Mouse (Mus musculus): ENCODE measurements at regions not wholly inside any gene's neighbourhood (a gene's known extent, or its start where the extent isn't known, plus 50 kb on each side); places are given as distances from the start of the nearest gene placed in this dataset.

GRCm38 (mm10) chr1:90454263-90454662, 148.5 kb upstream of the Cops8 start:
- DNase-seq (ENCODE audit: low spot score), result no peak

DNA sequence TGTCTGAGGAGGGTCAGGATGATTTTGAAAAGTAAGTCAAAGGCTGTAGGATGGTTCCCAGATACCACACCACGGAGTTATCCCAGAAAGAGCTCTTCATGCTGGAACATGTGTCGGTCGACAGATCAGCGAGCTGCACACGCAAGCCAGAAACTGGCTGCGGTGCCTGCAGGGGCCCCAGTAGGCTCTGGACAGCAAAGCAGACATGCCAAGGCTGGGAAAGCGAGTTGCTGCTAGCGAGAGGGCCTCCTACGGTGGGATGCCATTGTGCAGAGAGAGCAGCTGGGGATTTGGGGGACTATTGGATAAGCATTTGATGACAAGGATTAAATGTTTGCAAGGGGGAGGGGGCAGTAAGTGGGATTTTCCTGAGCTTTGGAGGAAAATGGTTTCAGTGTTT, 145.4 kb upstream of the Cops8 start:
- DNase-seq (ENCODE audit: low spot score), result no peak

DNA sequence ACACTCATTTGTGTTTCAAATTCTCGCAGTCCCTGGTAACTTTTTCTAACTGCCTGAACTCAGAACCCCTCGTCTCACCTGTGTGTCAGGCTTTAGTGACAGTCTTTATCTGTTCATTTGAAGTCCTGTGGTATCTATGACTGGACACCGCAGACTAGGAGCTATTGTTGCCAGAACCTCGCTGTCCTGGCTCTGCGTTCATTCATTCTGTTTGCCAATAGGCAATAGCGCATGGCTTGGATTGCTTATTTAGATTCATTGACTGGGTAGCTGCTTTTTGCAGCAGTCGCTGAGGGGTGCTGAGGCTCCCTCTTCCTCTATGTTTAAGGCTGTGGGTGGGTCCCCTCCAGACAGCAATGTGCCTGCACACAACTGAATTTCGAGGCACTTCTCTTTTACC, 144.6 kb upstream of the Cops8 start:
- no peak for DNase-seq (ENCODE audit: low spot score)

GRCm38 (mm10) chr1:90461699-90462098, 141.1 kb upstream of the Cops8 start:
- no peak for DNase-seq (ENCODE audit: low spot score)

- DNase-seq (ENCODE audit: low spot score), result no peak
These were observed 139.5 kb upstream of the Cops8 start for GRCm38 (mm10) chr1:90463302-90463701.

GRCm38 (mm10) chr1:90467646-90468045, 135.1 kb upstream of the Cops8 start:
- no peak for DNase-seq (ENCODE audit: low spot score)

GRCm38 (mm10) chr1:90470996-90471395, 131.8 kb upstream of the Cops8 start:
- no peak for DNase-seq (ENCODE audit: low spot score)

GRCm38 (mm10) chr1:90471806-90472205, 131.0 kb upstream of the Cops8 start:
- DNase-seq (ENCODE audit: low spot score), result no peak

GRCm38 (mm10) chr1:90475060-90475813, 127.5 kb upstream of the Cops8 start:
- DNase-seq (ENCODE audit: low spot score), result no peak

- DNase-seq (ENCODE audit: low spot score), result no peak
These were observed 126.1 kb upstream of the Cops8 start for GRCm38 (mm10) chr1:90476556-90477243.

DNA sequence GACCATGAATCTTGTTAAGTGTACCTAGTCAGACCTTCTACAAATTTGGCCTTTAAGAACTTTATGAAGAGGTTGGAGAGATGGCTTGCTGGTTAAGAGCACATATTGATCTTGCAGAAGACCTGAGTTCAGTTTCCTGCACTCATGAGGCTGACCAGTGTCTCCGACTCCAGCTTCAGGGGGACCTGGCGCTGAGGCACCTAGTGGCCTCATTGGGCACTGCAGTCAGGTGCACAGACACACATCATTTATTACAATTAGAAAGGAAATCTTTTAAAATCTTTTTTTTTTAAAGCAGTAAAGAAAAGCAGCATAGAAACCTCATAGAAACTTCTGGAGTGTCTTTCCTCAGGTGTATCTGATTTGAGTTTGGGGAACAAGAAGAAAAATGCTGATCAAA, 123.9 kb upstream of the Cops8 start:
- no peak for DNase-seq (ENCODE audit: low spot score)

- DNase-seq (ENCODE audit: low spot score), result no peak
These were observed 121.5 kb upstream of the Cops8 start for GRCm38 (mm10) chr1:90481247-90481646.

GRCm38 (mm10) chr1:90481708-90482107, 121.1 kb upstream of the Cops8 start:
- no peak for DNase-seq (ENCODE audit: low spot score)

GRCm38 (mm10) chr1:90486349-90486839, 116.4 kb upstream of the Cops8 start:
- DNase-seq (ENCODE audit: low spot score), result no peak

DNA sequence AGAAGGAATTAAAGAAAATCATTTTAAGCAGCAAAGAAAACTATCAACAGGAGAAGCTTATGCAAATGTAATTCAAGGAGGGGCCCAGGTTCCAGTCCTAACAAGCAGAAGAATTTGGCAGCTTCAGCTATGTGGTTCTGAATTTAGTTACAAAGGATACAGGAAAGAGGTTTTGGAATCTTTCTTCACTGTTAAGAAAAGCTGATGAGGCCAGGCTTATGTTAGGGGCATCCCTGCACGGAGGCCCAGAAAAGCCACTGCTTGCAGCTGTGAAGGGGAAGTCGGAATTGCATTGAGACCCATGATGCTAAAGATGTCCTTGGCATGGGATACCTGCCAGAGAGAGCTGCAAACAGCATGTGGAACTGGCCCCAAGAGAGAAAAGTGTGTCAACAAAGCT, 114.9 kb upstream of the Cops8 start:
- no peak for DNase-seq (ENCODE audit: low spot score)

DNA sequence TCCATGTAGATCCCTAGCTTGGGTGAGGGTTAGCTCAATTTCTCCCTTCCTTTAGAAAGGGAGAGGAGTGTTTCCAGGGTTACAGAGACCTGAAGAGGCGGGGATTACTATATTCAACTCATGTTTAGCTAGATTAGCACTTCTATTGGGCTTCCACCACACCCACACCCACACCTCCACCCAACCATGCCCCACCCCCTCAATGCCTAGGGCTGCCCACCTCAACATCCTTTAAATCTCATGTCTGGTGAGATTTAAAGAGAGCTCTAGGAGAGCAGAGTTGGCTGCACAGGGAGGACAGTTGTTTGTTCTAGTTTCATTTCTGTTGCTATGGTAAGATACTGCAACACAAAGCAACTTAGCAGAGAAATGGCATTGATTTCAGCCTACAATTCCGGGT, 113.8 kb upstream of the Cops8 start:
- DNase-seq (ENCODE audit: low spot score), result no peak

DNA sequence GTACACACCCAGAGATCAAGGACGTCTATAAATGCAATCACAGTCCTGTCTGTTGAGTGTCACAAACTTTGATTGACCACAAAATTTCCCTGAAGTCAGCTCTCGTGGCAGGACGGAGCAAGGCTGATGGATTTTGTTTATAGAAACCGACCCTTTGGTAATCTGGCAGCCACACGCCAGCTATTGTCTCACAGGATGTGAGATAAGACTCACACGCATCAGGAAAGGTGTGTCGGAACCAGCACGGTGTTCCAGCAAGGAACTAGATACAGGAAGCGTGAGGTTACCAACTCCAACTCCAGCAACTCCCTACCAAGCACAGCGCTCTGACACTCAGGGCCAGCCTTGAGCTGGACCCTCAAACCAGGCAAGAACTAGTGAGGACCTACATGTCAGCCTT, 112.4 kb upstream of the Cops8 start:
- DNase-seq (ENCODE audit: low spot score), result peak; percentile 76

GRCm38 (mm10) chr1:90493481-90493880, 109.3 kb upstream of the Cops8 start:
- peak; percentile 48 for DNase-seq (ENCODE audit: low spot score)

DNA sequence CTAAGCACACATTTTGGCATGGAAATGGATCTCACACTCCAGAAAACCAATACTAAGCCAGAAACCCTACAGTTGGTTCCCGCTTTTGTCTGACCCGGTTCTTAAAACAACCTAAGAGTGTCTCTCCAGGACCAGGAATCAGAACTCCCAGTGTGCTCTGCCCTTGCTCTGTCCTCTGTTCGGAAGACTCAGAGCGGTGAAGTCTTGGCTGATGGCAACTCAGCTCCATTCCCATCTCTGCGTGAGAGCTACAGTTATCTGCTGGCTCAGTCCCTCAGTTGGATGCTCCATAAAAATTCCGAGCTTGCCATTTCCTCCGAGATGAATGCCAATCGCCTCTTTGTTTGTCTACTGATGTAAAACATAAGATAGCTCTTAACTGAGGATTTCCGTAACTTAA, 107.6 kb upstream of the Cops8 start:
- no peak for DNase-seq (ENCODE audit: low spot score)

GRCm38 (mm10) chr1:90497568-90497967, 105.2 kb upstream of the Cops8 start:
- DNase-seq (ENCODE audit: low spot score), result peak; percentile 93

DNA sequence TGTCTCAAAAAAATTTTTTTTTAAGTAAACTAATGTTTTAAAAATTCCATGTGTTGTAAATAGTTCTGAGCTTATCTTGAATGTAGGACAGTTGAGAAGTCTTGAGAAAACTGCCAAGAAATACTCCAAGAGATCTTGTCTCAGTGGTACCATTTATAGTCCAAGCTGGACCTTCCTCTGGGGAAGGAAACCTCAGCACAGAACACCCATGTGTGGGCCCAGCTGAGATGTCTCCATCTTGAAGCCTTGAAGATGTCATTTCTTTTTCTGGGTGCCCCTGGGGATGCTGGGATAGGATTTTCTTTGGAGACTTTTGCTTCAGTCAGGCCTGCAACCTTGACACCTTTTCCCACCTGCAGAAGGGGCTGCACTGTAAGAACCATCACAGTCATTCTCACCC, 101.4 kb upstream of the Cops8 start:
- peak; percentile 54 for DNase-seq (ENCODE audit: low spot score)

DNA sequence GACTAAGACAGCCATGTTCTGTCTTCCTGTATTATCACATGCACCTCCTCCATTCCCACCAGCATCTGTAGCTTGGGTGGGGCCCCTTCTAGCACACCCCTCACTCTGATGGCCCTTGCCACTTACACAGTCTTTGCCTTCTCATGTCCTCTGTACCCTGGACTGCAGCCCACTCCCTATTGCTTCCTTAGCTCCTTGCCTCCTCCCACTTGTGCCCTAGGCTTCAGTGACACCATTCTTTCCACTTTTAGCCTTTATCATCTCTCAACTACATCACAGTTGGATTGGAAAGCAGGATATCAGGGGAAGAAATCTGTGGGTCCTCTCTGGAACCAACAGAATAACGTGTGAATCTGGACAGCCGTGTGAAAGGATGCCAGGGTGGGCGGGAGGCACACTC, 100.4 kb upstream of the Cops8 start:
- DNase-seq (ENCODE audit: low spot score), result no peak

Measured in heart, adult 8-10 months (tissue).